Mouse (Mus musculus) neural tube, embryonic 11.5 days (tissue): ENCODE measurements around the gene Marc2. TPM values are rescaled to one million over a fixed set of nuclear protein-coding genes. Genes with fewer than 3 reads are reported as not detected.

Experiments
- ATAC-seq: fragments of 200-750 bp; cut with Nextera tagmentation; 2 replicates; pipeline ENCODE4 v1.8.0; 2017; ENCODE audit warnings: moderate number of reproducible peaks, mild to moderate bottlenecking, moderate TSS enrichment, moderate library complexity; ENCODE audit not compliant: insufficient read depth, low FRiP score, low TSS enrichment
- DNase-seq: peaks from one replicate; pipeline ENCODE4 v3.0.0-alpha.2; 2015; ENCODE audit warnings: low spot score
- H3K27ac ChIP-seq: fragments of 300-500 bp; sonication (generic); 2 replicates; pipeline ENCODE4 v1.5.1; 2014; ENCODE audit warnings: low read depth, mild to moderate bottlenecking, low read length
- H3K27me3 ChIP-seq: fragments of 300-500 bp; sonication (generic); 2 replicates; pipeline ENCODE4 v1.6.1; 2014; ENCODE audit warnings: mild to moderate bottlenecking, low read length, mixed read lengths; ENCODE audit not compliant: control insufficient read depth, insufficient read depth
- H3K36me3 ChIP-seq: fragments of 300-500 bp; sonication (generic); 2 replicates; pipeline ENCODE4 v1.6.1; 2014; ENCODE audit warnings: mild to moderate bottlenecking, low read length, moderate library complexity, mixed read lengths; ENCODE audit not compliant: control insufficient read depth, insufficient read depth
- H3K4me1 ChIP-seq: fragments of 300-500 bp; sonication (generic); 2 replicates; pipeline ENCODE4 v1.6.1; 2014; ENCODE audit warnings: low read length, mixed read lengths; ENCODE audit not compliant: control insufficient read depth, insufficient read depth
- H3K4me2 ChIP-seq: fragments of 300-500 bp; sonication (generic); 2 replicates; pipeline ENCODE4 v1.6.1; 2014; ENCODE audit warnings: low read depth, mild to moderate bottlenecking, moderate library complexity
- H3K4me3 ChIP-seq: fragments of 300-500 bp; sonication (generic); 2 replicates; pipeline ENCODE4 v1.5.1; 2014; ENCODE audit warnings: low read depth, low read length
- H3K9ac ChIP-seq: fragments of 300-500 bp; sonication (generic); 2 replicates; pipeline ENCODE4 v1.6.1; 2014; ENCODE audit warnings: mild to moderate bottlenecking, low read length
- H3K9me3 ChIP-seq: fragments of 300-500 bp; sonication (generic); 2 replicates; pipeline ENCODE4 v1.6.1; 2016; ENCODE audit warnings: low read length; ENCODE audit not compliant: control insufficient read depth
- WGBS: fragments of 180-500 bp; shearing (Covaris S2); extraction: QIAGEN DNeasy Blood & Tissue Kit; methylation state at CpG from one replicate; pipeline ENCODE4 v1.1.7; 2014; 5-methylcytosine and 5-hydroxymethylcytosine counted together
- polyA plus RNA-seq: library from polyadenylated mRNA; unstranded; fragments of >200 nt; fragmentation: Nextera tagmentation; extraction: Ambion mirVana; gene quantifications from 2 replicates; pipeline ENCODE4 v1.2.1, GENCODE M21; 2014

Gene Marc2
- polyA plus RNA-seq, 1 experiment from 2014 or later: 106 TPM

GRCm38 (mm10) chr1:184877306-184877705 lies 31.1 kb upstream of the Marc2 start:
- Histone ChIP-seq H3K4me1 (no peaks in the 10 kb centered on the region), H3K4me2 (no peak overlapping the region), H3K9me3 (no peaks in the 10 kb centered on the region), H3K36me3 (no peaks in the 10 kb centered on the region), H3K4me3 (no peak overlapping the region), H3K27me3 (peaks cover 12% of the 10 kb centered on the region), H3K27ac (no peak overlapping the region), H3K9ac (no peak overlapping the region)
- no peak for ATAC-seq
- WGBS: 85% methylated on average over 2 of the region's 2 CpGs
- no peak for DNase-seq

GRCm38 (mm10) chr1:184873910-184874309 lies 27.7 kb upstream of the Marc2 start:
- H3K4me3 ChIP-seq: no peak overlapping the region
- H3K27ac ChIP-seq: no peak overlapping the region
- DNase-seq (no peak), ATAC-seq (no peak)
- H3K36me3 ChIP-seq: no peaks in the 10 kb centered on the region
- H3K4me2 ChIP-seq: no peak overlapping the region
- no peaks in the 10 kb centered on the region for H3K4me1 ChIP-seq
- 81% methylated on average over 11 of the region's 11 CpGs for WGBS
- H3K9me3 ChIP-seq: no peaks in the 10 kb centered on the region
- H3K27me3 ChIP-seq: no peaks in the 10 kb centered on the region
- H3K9ac ChIP-seq: no peak overlapping the region

- Histone ChIP-seq H3K9me3 (no peaks in the 10 kb centered on the region), H3K27me3 (no peaks in the 10 kb centered on the region), H3K36me3 (no peaks in the 10 kb centered on the region), H3K4me3 (no peak overlapping the region), H3K27ac (no peak overlapping the region), H3K4me2 (no peak overlapping the region), H3K4me1 (no peaks in the 10 kb centered on the region), H3K9ac (no peak overlapping the region)
- DNase-seq (no peak), ATAC-seq (no peak)
- 85% methylated on average over 7 of the region's 7 CpGs for WGBS
Measured at GRCm38 (mm10) chr1:184872069-184872819, 26.0 kb upstream of the Marc2 start.

GRCm38 (mm10) chr1:184871506-184871905 lies 25.3 kb upstream of the Marc2 start:
- Histone ChIP-seq H3K27ac (no peak overlapping the region), H3K9me3 (no peaks in the 10 kb centered on the region), H3K27me3 (no peaks in the 10 kb centered on the region), H3K4me3 (no peak overlapping the region), H3K4me2 (no peak overlapping the region), H3K9ac (no peak overlapping the region), H3K4me1 (no peaks in the 10 kb centered on the region), H3K36me3 (no peaks in the 10 kb centered on the region)
- DNase-seq (no peak), ATAC-seq (no peak)
- 88% methylated on average over 1 of the region's 1 CpGs for WGBS

- no peak for ATAC-seq
- 87% methylated on average over 11 of the region's 11 CpGs for WGBS
Measured at GRCm38 (mm10) chr1:184870646-184871385, 24.6 kb upstream of the Marc2 start.

GRCm38 (mm10) chr1:184869939-184870565 lies 23.8 kb upstream of the Marc2 start:
- ATAC-seq (no peak), DNase-seq (no peak)
- Histone ChIP-seq H3K36me3 (no peaks in the 10 kb centered on the region), H3K4me1 (no peaks in the 10 kb centered on the region), H3K9me3 (no peaks in the 10 kb centered on the region), H3K4me2 (no peak overlapping the region), H3K27me3 (no peaks in the 10 kb centered on the region), H3K27ac (no peak overlapping the region), H3K4me3 (no peak overlapping the region), H3K9ac (no peak overlapping the region)
- WGBS: 81% methylated on average over 4 of the region's 4 CpGs

More at GRCm38 (mm10) chr1:184870646-184871385, 24.6 kb upstream of the Marc2 start:
- no peak overlapping the region for H3K4me3 ChIP-seq
- no peak overlapping the region for H3K27ac ChIP-seq
- no peaks in the 10 kb centered on the region for H3K9me3 ChIP-seq
- H3K4me1 ChIP-seq: no peaks in the 10 kb centered on the region
- H3K36me3 ChIP-seq: no peaks in the 10 kb centered on the region
- no peaks in the 10 kb centered on the region for H3K27me3 ChIP-seq
- no peak for DNase-seq
- H3K4me2 ChIP-seq: no peak overlapping the region
- H3K9ac ChIP-seq: no peak overlapping the region

GRCm38 (mm10) chr1:184867640-184868120 lies 21.4 kb upstream of the Marc2 start:
- no peak overlapping the region for H3K4me3 ChIP-seq
- DNase-seq (no peak), ATAC-seq (no peak)
- no peak overlapping the region for H3K27ac ChIP-seq
- H3K4me2 ChIP-seq: no peak overlapping the region
- H3K9me3 ChIP-seq: no peaks in the 10 kb centered on the region
- no peaks in the 10 kb centered on the region for H3K36me3 ChIP-seq
- no peaks in the 10 kb centered on the region for H3K27me3 ChIP-seq
- no peaks in the 10 kb centered on the region for H3K4me1 ChIP-seq
- H3K9ac ChIP-seq: no peak overlapping the region
- WGBS: 83% methylated on average over 3 of the region's 3 CpGs

GRCm38 (mm10) chr1:184864381-184864801 lies 18.1 kb upstream of the Marc2 start:
- no peak overlapping the region for H3K4me2 ChIP-seq
- ATAC-seq (no peak), DNase-seq (no peak)
- H3K9ac ChIP-seq: no peak overlapping the region
- no peaks in the 10 kb centered on the region for H3K27me3 ChIP-seq
- no peaks in the 10 kb centered on the region for H3K36me3 ChIP-seq
- H3K4me1 ChIP-seq: no peaks in the 10 kb centered on the region
- no peak overlapping the region for H3K27ac ChIP-seq
- WGBS: 37% methylated on average over 7 of the region's 7 CpGs
- no peaks in the 10 kb centered on the region for H3K9me3 ChIP-seq
- no peak overlapping the region for H3K4me3 ChIP-seq
